Mouse (Mus musculus) frontal cortex, postnatal 14 days (tissue): ENCODE data around the gene Rreb1.
A peak's percentile ranks its signal among the peaks of the same experiment; 100 is the strongest.

ENCODE experiments used
- DNase-seq, 2 experiments: peaks; one replicate each; pipeline ENCODE4 v3.0.0; 2022; ENCODE audit warnings: low spot score in 2 of 2

Rreb1 gene

GRCm38 (mm10) chr13:37974731-37975130 lies 196.5 kb downstream of the Rreb1 start:
- DNase-seq: no peak

DNA sequence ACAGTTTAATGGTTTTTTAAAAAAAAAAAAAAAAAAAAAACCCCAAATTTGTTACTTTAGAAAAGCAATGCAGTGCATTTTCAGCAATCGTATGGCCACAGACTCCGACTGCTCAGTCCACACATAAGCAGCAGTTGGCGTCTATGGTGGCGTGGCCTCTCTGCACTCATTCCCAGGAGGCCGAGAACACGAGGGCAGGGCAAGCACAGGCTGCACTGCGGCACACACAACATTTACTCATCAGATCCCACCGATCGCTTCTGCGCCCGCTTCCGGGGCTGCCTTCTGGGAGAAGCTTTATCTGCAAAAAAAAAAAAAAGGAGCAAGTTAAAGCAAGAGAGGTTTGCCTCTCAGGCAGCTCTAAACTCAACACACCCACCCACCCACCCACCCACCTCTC lies 201.3 kb downstream of the Rreb1 start:
- DNase-seq: no peak

- DNase-seq: no peak
Measured at GRCm38 (mm10) chr13:37980346-37980745, 202.1 kb downstream of the Rreb1 start.

GRCm38 (mm10) chr13:37981063-37981462 lies 202.9 kb downstream of the Rreb1 start:
- DNase-seq: no peak

GRCm38 (mm10) chr13:37986166-37986565 lies 208.0 kb downstream of the Rreb1 start:
- no peak for DNase-seq

DNA sequence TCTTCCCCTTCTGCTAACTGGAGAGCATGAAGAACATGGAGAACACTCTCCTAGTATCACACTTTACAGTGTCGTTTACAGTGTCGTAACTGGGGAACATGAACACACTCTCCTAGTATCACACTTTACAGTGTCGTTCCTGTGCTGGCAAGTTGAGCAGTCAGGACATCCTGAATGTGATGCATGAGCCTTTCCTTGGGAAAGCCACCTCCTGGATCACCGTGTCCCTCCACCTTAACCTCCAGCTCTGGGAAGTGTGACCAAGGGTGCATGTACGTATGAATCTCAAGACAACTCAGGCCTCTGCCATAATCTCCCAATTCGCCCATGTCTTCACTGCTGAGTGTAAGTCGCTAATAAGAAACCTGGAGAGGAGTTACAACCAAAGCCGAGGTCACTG lies 211.5 kb downstream of the Rreb1 start:
- no peak for DNase-seq

GRCm38 (mm10) chr13:37992638-37993371 lies 214.6 kb downstream of the Rreb1 start:
- DNase-seq: no peak

GRCm38 (mm10) chr13:37993376-37993703 lies 215.1 kb downstream of the Rreb1 start:
- DNase-seq: no peak

DNA sequence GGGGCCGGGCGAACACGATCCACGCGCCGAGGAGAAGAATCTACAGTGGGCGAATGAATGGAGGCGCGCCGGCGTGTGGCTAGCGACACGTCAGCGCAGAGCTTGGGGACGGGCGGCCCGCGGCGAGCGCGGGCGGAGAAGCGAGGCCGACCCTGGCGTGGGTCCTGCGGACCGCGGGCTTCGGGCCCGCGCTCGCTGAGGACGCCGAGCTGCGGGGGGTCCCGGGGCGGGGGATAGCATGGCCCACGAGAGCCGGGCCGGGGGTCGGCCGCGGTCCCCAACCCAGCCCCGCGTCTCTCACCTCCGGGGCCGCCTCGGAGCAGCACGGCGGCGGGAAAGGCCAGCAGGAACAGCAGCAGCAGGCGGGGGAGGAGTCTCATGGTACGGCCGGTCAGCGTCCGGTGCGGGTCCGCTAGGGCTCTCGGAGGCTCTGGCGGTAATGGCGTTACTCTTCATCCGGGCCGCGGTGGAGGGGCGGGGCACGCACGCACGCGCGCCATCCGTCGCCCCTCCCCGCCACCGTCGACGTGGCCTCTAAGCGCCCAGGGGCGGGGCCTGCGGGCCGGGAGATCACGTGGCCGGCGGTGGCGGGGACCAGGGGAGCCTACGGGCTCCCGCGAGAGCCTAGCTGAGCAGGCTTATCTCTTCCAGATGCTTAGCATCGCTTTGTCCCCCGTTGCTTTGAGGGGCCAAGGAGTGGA lies 215.7 kb downstream of the Rreb1 start, which contains the start of gene Ssr1:
TSS of gene Ssr1 (minus strand) at position 514 of the 701 bp plus-strand sequence.
- DNase-seq: peak; percentile 89 to 94

DNA sequence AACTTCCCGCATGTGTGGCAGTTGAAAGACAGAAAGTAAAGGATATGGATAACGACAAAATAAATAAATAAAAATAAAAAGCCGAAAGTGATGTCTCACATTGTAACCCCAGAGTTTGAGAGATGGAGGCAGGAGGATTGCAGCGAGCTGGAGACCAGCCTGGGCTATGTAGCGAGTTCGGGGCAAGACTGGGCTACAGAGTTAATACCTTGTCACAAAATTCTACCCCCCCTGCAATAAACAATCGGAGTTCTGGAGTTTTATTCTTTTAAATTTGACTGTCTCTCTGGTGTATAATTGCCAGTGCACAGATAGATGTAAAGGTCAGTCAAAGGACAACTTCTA lies 216.2 kb downstream of the Rreb1 start:
- DNase-seq: no peak

DNA sequence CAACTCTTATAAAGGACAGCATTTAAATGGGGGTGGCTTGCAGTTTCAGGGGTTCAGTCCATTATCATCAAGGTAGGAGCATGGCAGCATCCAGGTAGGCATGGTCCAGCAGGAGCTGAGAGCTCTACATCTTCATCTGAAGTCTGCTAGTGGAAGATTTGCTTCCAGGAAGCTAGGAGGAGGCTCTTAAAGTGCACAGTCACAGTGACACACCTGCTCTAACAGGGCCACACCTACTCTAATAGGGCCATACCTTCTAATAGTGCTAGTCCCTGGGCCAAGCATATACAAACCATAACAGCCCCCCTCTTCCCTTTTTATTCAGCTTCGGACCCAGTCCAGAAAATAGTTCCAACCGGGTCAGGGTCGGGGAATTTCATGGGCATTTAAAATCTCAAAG lies 221.5 kb downstream of the Rreb1 start:
- DNase-seq: no peak
